Mouse (Mus musculus) kidney, postnatal 36 days (tissue): Measurements from ENCODE around the gene A030014E15Rik.
A peak's percentile ranks its signal among the peaks of the same experiment; 100 is the strongest.
"Not testable (repeated sequence)": the region's sequence is repeated elsewhere in the genome, so short reads cannot be mapped to it uniquely, and the experiment has no call there.

Source experiments
- DNase-seq, 2 experiments: peaks; one replicate each; pipeline ENCODE4 v3.0.0; 2021 to 2022; ENCODE audit warnings: mixed read lengths in 2 of 2

The A030014E15Rik gene

DNA sequence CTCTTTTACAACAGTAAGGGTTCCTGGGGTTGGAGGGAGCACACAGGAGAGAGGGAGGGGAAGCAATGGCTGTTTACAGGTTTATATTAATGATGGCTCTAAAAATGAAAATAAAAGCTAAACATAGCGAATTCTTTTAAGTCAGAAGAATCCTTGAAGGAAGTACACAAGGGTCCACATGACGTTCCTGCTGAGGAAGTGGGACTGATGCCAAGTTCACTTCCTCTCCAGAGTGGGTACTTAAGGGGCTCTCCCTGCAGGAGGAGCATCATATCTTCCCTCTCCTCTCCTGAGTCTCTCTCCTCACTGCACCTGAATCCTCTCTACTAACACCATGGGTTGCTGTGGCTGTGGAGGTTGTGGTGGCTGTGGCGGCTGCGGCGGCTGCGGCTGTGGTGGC lies at the start of gene A030014E15Rik:
A030014E15Rik (plus strand) TSS at position 268 of the 400 bp plus-strand sequence.
- DNase-seq, result peak in 1 of 2 experiments; percentile 9

DNA sequence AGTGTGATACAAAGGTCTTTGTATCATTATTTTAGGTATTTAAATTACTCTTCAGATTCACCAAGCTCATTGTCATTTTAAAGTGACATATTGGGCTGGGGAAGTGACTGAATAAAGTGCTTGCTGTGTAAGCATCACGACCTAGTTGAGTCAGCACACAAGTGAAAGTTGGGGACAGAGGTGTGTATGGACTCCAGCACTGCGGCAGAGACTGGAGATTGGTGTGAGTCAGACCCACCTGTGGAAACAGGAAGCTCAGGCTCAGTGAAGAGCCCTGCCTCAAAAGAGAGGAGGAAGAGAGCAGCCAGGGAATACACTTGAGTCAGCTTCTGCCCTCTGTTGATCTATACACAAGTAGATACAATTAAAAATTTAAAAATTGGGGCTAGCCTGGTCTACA lies 45.5 kb upstream of the A030014E15Rik start:
- no peak for DNase-seq

DNA sequence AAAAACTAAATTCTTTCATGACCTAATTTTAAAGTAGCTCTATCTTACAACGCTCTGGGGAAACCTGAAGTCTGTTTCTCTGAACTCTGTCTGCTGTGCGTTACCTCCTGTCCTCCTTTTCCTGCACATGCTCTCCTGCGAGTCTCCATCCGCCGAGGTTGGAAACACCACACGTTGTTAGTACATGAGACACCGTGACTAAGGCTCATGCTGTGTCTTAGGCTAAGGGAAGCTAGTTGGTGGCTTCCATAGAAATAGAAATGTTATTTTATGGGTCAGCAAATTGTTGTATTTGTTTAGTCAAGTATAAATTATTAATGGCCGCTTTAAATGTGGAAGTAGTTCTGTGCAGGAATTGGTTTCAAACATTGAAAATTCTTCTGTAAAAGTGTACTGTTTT lies 44.5 kb upstream of the A030014E15Rik start:
- no peak for DNase-seq

DNA sequence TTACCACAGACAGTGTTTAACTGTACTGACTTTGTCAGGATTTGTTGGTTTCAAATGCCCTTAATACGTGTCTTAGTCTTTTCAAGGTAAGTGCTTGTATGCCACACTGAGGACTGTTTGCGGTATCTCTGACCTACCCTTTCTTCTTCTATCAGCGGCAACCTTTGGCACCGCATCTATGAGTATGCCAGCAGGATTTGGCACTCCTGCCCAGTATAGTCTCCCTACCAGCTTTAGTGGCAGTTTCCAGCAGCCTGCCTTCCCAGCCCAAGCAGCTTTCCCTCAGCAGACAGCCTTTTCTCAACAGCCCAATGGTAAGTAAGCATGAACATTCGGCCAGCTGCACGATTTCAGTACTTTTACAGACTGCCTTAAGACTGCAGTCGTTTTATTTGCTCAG lies 31.4 kb upstream of the A030014E15Rik start:
- no peak for DNase-seq

DNA sequence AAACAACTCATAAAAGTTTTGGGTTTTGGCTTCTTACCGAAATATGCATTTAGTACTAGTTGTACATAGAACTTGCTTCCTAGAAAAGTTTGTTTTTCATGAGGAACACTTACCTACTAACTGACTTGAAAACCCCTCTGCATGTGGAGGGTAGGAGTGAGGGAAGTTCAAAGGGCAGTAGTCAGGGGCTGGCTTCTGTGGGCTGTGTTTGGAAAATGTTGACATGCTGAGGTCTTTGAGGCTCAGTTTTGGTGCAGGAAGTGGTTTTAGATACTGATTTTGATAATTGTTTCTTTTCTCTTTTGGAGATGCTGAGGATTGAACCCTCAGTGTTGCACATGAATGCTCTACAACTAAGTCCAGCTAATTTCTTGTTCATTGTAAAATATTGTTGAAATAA lies 24.1 kb upstream of the A030014E15Rik start:
- DNase-seq, result no peak

DNA sequence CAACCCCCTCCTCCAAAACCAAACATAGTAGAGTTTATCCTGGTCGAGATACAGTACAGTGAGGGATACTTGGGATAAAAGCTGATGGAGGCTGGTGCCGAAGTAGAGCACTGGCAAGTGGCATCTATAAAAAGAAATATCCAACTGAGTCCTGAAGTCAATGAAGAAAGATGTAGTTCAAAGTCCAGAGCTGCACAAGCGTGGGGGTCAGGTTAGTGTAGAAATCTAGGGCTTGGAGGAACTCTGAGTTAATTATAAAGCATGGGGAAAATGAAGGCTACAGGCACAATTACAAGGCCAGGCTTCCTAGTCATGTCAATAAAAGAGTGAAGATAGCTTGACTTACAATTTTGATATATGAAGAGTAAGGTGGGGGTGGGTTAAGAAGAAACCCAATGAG lies 23.5 kb upstream of the A030014E15Rik start:
- peak; percentile 32 to 36 for DNase-seq

DNA sequence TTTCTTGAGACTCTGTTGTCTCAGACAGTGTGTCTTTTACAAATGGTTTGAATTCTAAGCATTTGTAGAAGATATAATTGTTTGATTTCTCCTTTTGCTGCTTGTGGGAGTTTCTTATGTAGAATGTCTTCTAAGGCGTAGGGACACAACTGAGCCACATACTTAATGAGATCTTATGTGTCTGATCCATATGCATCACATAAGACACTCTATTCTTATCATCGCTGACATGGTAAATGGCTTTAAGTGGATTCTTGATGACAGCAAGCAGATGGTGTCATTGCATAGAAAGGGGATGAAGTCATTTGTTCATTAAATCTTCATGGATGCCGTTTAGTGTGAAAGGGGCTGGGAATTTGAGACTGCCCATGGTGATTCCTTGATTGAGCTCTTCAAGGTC lies 18.8 kb upstream of the A030014E15Rik start:
- DNase-seq, result no peak

DNA sequence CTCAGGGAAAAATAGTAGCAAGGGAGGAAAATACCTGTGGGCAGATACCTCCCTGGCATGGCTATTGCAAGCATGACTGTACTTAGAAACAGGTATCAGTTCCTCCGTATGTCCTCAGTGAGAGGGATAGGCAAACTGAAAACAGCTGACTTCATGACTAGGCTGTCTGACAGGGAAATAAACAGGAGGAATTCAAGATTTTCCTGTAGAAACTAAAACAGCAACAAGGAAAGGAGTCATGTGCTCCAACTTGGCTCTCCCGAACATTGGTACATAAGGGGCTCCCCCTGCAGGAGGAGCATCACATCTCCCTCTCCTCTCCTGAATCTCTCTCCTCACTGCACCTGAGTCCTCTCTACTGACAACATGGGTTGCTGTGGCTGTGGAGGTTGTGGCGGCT lies 11.7 kb upstream of the A030014E15Rik start, which contains the start of gene A030005L19Rik:
A030005L19Rik (plus strand) TSS at position 301 of the 400 bp plus-strand sequence.
- DNase-seq, result peak in 1 of 2 experiments; percentile 32

DNA sequence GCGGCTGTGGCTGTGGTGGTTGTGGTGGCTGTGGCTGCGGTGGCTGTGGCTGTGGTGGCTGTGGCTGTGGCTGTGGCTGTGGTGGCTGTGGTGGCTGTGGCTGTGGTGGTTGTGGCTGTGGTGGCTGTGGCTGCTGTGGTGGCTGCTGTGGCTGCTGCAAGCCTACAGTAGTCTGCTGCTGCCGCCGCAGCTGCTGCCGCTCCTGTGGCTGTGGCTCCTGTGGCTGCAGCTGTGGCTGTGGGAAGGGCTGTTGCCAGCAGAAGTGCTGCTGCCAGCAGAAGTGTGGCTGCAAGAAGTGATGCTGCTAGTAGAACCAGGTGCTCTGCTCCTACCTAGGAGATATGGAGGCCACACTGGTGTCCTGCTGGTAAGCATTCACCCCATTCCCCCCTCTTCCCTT lies 11.3 kb upstream of the A030014E15Rik start:
- DNase-seq, result not testable (repeated sequence)

DNA sequence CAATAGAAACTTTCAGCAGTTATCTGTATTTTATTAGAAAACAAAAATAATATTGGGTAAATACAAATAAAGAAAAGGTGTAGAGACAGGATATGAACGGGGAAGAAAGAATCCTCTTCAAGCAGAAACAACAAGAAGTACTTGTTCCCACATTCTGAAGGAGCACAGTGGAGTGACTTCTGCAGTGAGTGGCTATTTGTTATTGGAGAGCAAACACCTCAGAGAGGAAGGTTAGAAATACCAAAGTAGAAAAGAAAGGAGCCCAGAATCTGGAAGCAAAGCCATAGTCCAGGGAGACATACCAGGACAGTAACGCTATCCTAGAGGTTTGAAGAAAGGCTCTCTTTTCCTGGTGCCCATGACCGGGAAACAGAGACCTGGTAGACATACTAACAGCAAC lies 5.8 kb downstream of the A030014E15Rik start:
- DNase-seq, result not testable (repeated sequence)

DNA sequence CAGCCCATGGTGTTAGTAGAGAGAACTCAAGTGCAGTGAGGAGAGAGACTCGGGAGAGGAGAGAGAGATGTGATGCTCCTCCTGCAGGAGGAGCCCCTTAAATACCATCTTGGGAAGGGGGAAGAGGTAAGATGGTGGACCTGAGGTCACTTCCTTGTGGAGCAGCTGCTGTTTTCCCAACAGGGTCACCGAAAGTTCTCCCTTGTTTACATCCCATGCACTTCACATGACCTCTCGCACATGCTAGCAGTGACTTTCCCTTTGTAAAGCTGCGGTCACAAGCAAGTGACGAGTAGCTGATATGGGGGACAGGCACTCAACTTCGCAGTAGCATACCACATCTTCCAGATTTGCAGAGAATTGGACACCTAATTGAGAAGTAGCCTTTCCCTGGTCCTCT lies 6.6 kb downstream of the A030014E15Rik start, which contains the start of gene Gm6217:
Gm6217 (minus strand) TSS at position 74 of the 400 bp plus-strand sequence.
- not testable (repeated sequence) for DNase-seq

DNA sequence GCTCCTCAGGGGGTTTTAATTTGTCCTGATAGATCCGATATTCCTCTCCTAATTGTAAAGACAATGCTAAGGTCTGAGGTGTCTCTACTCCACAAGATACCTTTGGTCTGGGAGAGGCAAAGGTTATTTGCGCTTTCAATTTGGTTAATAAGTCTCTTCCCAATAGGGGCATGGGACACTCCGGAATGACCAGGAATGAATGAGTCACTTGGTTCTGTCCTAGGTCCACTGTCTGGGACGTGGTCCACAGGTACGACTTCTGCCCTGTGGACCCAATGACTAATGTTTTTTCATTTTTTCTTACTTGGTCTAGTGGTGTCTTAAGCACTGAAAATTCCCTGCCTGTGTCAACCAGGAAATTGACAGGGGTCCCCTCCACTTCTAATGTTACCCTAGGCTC lies 13.9 kb downstream of the A030014E15Rik start:
- DNase-seq, result peak; percentile 34 to 39

DNA sequence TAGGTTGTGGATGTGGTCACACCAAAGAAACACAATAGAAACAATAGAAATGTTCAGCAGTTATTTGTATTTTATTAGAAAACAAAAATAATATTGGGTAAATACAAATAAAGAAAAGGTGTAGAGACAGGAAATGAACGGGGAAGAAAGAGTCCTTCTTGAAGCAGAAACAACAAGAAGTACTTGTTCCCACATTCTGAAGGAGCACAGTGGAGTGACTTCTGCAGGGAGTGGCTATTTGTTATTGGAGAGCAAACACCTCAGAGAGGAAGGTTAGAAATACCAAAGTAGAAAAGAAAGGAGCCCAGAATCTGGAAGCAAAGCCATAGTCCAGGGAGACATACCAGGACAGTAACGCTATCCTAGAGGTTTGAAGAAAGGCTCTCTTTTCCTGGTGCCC lies 17.8 kb downstream of the A030014E15Rik start:
- not testable (repeated sequence) for DNase-seq

DNA sequence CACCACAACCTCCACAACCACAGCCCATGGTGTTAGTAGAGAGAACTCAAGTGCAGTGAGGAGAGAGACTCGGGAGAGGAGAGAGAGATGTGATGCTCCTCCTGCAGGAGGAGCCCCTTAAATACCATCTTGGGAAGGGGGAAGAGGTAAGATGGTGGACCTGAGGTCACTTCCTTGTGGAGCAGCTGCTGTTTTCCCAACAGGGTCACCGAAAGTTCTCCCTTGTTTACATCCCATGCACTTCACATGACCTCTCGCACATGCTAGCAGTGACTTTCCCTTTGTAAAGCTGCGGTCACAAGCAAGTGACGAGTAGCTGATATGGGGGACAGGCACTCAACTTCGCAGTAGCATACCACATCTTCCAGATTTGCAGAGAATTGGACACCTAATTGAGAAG lies 18.6 kb downstream of the A030014E15Rik start, which contains the start of gene A030003K21Rik:
A030003K21Rik (minus strand) TSS at position 94 of the 400 bp plus-strand sequence.
- DNase-seq, result not testable (repeated sequence)

DNA sequence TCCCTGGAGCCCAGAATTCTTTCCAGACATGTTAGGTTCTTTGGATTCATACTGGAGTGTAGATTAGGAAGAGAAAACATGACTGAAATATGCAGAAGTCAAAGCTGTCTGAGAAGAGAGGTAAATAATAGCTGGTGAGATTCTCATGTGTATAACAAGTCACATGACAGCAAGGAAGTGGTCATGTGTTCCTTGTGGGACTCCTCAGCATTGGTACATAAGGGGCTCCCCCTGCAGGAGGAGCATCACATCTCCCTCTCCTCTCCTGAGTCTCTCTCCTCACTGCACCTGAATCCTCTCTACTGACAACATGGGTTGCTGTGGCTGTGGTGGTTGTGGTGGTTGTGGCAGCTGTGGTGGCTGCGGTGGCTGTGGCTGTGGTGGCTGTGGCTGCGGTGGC lies 21.3 kb downstream of the A030014E15Rik start:
- DNase-seq, result peak in 1 of 2 experiments; percentile 31

DNA sequence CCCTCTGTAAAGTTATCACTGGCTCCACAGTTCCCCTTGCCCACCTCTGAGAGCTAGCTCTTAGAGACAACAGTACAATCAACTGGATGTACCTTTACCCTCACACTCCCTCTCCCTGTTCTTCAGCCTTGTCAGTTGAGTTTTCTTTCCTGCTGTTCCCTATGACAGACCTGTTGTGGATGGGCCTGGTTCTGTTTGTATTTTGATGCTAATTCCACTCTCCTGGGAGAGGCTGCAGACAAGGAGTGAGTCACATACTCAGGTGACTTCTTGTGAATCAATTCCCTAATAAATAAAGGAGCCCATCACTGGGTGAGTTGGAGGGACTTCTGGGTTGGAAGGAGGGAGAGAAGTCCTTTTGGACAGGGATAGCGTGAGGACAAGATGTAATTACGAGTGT lies 23.9 kb downstream of the A030014E15Rik start:
- no peak for DNase-seq

DNA sequence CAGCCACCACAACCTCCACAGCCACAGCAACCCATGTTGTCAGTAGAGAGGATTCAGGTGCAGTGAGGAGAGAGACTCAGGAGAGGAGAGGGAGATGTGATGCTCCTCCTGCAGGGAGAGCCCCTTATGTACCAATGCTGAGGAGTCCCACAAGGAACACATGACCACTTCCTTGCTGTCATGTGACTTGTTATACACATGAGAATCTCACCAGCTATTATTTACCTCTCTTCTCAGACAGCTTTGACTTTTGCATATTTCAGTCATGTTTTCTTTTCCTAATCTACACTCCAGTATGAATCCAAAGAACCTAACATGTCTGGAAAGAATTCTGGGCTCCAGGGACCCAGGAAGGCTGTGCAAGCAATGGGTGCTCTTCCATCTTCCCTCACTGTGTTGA lies 31.2 kb downstream of the A030014E15Rik start, which contains the start of gene Gm7544:
Gm7544 (minus strand) TSS at position 101 of the 400 bp plus-strand sequence.
- DNase-seq, result not testable (repeated sequence)

DNA sequence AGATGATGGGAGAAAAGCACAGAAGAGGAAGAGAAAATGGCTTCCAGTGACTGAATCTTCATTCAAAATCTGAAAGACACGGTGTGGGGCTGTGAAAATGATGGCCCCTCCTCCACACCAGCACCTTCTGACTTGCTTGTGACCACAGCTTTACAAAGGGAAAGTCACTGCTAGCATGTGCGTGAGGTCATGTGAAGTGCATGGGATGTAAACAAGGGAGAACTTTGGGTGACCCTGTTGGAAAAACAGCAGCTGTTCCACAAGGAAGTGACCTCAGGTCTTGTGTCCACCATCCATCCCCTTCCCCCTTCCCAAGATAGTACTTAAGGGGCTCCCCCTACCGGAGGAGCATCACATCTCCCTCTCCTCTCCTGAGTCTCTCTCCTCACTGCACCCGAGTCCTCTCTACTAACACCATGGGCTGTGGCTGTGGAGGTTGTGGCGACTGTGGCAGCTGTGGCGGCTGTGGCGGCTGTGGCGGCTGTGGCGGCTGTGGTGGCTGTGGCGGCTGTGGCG lies 35.2 kb downstream of the A030014E15Rik start, which contains the start of gene Gm47955:
Gm47955 (plus strand) TSS at position 417 of the 516 bp plus-strand sequence.
- DNase-seq, result no peak

DNA sequence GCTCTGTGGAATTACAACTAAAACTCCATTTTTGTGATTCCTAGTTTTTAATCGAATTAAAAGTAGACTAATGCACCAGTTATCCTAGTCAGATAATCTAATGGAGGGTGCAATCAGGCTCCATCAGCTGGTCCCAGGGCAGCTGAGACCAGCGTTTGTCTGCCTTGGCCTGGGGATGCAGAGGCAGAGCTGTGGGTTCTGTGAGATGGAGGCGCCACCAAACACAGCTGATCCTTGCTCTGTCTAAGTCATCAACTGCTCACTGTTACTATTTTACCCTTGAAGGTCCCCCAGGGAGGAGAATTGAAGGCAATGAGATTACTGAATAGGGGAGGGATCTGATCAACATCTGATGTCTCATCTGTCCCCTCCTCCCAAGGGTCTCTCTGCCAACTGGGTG lies 41.7 kb downstream of the A030014E15Rik start:
- DNase-seq, result no peak

DNA sequence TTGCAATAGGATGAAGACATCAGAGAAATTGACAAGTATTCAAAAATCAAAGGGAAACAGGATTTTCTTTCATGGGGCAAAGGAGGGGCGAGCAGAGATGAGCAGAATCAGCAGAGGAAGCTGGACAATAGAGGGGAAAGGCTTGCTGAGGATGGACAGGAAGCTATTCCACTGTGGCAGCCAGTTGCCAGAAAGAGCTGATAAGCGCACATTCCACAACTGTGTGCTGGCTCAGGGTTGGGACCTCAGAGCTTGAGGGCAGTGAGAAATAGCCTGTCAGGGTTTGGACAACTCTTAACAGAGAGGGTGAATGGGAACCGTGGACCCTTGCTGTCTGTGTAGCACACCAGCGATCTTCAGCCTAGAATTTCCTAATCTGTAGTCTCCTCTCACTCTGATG lies 47.3 kb downstream of the A030014E15Rik start:
- DNase-seq, result peak; percentile 26 to 32

DNA sequence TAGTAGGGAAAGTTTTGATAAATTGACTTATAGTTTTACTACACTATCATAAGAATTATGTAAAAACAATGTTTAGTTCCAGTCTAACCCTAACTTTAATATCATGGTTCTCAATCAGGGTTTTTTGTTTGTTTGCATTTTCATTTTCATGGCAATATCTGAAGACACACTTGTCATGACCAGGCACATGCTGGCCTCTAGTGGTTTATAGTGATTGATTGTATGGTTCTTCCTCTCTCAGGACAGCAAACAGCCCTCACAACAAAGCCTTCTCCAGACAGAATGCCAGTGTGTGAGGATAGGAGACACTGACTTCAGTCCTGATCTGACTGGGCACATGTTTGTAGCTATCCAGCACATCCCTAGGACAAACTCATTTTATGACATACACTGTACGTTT lies 48.5 kb downstream of the A030014E15Rik start:
- DNase-seq, result peak; percentile 9 to 42

DNA sequence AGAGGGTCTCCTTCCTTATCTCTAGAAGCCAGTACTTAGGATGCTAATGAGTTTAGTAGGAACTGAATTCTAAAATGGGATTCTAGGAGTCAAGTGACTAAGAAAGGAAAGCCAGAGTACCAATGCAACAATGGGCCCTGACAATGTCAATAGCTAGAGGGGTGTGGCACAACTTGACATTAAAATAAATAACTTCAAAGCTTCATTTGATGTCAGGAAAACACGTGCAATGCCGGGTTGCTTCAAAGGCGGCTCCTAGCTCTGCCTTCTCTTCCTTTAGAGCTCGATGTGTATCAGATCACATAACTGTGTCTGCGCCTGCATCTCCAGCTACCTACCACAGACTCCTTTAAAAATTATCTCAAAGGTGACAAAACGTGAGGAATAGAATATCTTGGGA lies 49.2 kb downstream of the A030014E15Rik start:
- no peak for DNase-seq

DNA sequence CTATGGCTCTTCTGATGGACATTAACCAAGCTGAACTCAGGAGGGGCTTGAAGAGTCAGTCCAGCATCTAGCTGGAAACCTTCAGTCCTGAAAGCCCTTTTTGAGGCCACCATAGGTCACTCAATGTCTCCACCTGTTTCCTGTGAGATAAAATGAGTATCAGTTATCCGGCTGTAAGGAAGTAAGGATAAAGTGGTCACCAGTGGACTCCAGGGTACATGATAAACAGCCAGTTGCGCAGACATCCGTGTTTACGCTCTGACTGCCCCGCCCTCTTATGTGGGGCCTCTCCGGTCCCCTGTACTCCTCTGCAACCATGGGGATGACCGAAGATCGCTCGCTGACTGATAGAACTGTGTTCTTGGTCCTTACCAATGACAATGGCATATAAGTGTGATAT lies 49.6 kb downstream of the A030014E15Rik start:
- DNase-seq, result peak in 1 of 2 experiments; percentile 10
